Mouse (Mus musculus): ENCODE data around the gene Mms22l.
"Not testable (repeated sequence)": the region's sequence is repeated elsewhere in the genome, so short reads cannot be mapped to it uniquely, and the experiment has no call there.

The Mms22l gene

DNA sequence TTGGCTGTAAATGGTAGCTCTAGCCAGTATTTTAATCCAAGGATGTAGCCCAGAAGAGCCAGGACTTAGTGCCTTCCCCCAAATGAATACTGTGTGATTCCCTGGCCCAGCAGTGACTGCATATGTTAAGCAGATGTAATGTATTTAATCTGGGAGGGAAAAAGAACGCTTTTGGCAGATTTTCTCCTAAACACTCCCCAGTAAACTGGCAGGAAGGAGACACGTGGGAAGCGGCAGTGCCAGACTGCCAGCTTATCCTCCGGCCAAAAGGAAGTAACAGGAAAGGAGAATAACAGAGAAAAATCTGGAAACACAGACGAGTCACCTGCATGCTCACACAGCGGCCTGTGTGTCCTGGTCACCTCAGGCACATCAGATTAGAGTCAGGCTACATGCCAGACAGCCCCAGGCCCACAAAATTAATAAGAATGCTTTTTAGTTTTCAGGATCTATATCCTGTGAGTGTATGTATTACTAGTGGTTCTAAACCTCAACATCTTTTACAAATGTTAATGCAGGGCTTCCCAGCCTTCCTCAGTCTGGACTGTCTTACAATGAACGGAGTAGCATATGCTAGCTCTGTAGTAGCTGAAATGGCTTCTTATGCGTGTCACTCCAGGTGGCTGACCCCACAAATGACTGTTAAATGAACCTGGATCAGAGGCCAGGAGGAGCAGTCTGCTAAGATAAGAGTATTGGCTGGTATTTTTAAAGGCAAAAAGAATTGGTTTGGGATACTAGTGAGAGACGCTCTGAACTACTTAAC, 125.4 kb downstream of the Mms22l start:
- DNase-seq = no peak

DNA sequence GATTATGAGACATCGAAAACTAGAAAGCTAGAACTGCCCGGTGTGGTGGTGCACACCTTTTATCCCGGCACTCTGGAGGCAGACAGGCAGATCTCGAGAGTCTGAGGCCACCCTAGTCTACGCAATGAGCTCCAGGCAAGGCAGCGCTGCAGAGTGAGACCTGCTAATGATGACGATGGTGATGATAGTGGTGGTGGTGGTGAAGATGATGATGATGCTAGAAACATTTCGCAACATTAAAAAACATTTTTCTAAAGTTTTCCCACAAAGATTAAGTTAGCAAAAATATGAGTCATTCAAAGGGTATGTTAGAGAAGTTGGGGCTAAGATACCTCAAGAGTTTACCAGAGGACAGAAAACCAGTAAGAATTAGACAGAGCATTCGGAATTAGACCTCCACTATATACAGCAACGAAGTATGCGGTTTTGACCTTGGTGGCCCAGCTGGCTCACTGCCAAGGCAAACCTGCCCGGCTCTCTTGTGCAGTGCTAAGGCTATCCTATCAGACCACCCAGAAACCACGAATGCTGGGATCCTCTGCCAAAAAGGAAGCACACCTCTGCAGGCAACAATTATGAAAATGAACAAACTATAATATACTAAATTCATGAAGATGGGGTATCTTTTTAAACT, 129.8 kb downstream of the Mms22l start:
- no peak for DNase-seq

DNA sequence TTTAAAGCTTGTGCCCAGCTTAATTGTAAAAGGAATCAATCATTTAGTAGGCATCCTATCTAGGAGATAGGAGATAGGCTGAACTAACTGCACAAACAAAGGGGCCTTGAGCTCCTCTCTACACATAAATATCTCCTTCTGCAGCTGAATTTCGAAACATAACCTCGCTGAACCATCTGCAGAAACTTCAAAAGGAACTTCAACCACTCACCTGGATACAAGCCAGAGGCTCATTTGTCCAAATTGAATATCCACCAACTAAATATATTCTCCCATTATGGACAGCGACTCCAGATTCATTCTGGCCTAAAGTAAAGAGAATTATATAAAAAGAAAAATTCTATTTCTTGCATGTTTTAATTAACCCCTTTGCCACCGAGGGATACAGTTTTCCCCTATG, 130.4 kb downstream of the Mms22l start:
- no peak for DNase-seq

DNA sequence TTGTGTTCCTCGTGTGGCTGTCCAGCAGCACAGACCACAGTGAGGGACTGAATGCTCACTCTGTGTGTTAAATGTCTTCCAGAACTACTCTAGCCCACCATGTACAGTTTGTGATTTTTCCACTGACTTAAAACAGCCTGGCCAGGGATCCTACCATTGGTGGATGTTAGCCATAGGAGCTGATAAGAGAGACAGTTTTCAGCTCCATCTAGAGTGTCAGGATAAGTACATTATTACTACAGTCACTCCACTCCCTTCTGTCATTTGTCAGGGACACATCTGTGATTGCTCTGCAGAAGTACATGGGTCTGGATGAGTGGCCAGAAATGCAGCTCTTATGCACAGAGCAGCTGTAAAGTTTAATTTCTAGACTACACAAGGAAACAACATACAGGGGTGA, 131.6 kb downstream of the Mms22l start:
- DNase-seq = no peak

DNA sequence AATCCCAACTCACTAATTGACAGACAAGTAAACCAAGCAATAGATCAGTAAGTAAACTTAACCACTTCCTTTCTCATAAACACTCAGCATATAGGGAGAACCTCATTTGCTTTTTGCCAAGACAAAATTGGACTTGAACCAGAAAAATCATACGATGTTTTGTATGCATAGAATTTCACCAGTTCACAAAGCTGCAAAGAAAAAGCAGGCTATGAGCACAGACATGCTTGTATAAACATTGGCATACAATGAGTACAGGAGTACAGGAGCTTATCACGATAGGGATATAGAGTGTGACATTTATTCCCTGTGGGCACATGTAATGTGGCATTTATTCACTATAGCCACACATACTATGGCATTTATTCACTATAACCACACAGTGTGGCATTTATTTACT, 134.2 kb downstream of the Mms22l start:
- DNase-seq = no peak

DNA sequence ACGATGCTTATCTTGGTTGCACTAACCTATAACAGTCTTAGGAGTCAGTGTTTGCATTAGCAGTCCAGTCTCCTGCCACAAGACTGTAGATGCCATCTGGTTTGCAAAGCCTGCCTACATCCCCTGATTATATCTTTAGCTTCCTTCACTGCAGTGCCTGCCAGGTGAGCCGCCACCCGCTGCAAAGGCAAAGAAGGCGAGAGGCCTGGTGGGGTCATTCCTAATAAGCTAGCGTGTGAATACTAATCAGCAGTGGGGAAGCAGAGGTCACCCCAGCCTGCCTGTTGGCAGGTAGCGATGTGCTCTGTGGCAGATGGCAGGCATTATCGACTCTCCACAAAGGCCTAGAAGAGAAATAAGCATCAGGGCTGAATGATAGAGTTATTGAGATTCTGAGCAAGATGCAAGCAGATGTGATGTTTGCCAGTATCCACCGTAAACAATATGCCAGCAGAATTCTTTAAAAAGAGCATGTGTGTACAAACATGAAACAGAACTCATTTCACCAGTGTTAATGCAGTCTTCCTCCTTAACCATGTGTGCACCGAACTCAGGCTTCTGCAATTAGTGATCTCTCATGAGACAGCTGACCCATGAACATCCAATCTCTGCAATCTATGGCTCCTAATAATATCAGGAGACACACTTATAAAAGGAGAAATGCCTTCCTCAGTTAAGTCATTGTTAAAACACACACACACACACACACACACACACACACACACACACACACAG, 135.1 kb downstream of the Mms22l start:
- no peak for DNase-seq

DNA sequence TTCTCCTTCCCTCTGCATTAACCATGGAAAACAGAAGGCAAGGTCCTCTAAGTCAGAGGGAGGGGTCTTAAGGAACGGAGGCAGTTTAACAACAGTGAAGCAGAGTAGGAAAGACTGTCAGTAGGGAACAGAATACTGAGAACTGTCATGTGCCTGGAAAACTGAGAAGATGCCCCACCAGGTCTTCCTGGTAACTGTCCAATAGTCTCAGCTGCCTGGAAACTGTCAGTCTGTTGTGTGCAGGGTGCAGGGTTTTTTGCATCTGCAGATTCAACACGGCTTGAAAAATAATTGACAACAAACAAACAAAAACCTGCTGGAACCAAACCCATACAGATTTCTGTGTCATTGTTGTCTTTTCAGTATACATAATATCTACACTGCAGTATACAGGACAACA, 146.1 kb downstream of the Mms22l start:
- no peak for DNase-seq

DNA sequence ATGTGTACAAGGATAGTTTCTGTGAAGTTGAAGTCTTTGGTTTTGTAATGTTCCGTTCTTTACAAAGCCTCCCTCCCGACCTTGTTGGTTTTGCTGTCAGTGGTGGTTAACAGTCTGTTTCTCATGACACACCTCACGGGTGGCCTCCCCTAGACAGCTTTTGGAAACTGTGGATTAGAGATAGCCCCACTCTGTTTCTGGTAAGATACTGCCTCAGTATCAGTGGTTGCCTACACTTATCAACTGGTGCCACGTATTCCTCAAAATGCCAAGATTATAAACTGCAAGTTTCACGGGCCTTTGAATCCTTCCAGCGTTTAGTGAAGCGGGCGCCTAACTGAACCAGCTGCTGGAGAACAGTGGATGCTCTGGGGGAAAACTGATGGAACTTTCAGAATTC, 148.5 kb downstream of the Mms22l start:
- not testable (repeated sequence) for DNase-seq
